Mouse (Mus musculus) bone marrow, adult 2 months (tissue): ENCODE results near the gene Gm20431.

ENCODE experiments used
- CTCF ChIP-seq: fragments of 200-500 bp; IDR thresholded peaks from 2 replicates; pipeline ENCODE4 v1.5.1; 2011; ENCODE audit warnings: low read length, control low read depth; ENCODE audit not compliant: control insufficient read depth, insufficient read depth
- POLR2A ChIP-seq: fragments of 200-500 bp; IDR thresholded peaks from 2 replicates; pipeline ENCODE4 v1.6.1; 2011; ENCODE audit warnings: low read depth, mild to moderate bottlenecking, control low read depth, low read length, borderline replicate concordance; ENCODE audit not compliant: control insufficient read depth

DNA sequence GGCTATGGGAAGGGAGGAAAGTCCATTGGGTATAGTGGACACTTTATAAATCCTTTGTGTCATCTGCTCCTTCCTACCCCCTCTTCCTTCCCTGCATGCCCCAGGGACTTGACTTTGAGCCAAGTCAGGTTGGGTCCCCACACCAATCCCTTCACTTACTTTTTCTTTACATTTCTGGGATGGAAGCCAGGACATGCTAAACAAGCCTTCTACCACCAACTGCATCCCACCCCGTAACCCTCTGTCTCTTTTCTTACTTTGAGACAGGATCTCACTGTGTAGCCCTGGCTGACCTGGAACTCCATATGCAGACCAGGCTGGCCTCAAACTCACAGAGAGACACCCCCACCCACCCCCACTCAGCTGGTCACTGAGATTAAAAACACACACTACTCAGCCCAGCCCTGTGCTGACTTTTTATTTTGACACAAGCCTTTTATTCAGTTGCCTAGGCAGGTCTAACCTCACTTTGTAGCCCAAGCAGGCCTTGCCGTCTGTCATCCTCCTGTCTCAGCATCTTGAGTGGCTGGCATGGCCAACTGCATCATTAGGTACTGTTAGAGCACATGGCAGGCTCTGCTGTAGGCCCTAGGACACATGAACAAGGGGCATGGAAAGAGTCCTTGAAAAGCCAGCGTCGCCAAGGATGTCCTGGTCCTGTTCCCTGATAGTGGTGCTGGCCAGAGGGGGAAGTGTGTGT lies 67.6 kb downstream of the Gm20431 start:
- TF ChIP-seq CTCF (no peak), POLR2A (no peak)
